Mouse (Mus musculus) hindbrain, embryonic 16.5 days (tissue): ENCODE measurements around the gene Lpin1. TPM values are rescaled to one million over a fixed set of nuclear protein-coding genes. Genes with fewer than 3 reads are reported as not detected.

Source experiments
- ATAC-seq: fragments of 200-750 bp; cut with Nextera tagmentation; 2 replicates; pipeline ENCODE4 v1.8.0; 2017; ENCODE audit warnings: moderate TSS enrichment, moderate library complexity
- H3K27ac ChIP-seq: fragments of 300-500 bp; sonication (generic); 2 replicates; pipeline ENCODE4 v1.5.1; 2014; ENCODE audit warnings: low read depth, mild to moderate bottlenecking, control low read depth, low read length, moderate library complexity
- H3K27me3 ChIP-seq: fragments of 300-500 bp; sonication (generic); replicated peaks from 2 replicates; pipeline ENCODE4 v1.6.1; 2014; ENCODE audit warnings: low read length; ENCODE audit not compliant: control insufficient read depth, insufficient read depth
- H3K36me3 ChIP-seq: fragments of 300-500 bp; sonication (generic); 2 replicates; pipeline ENCODE4 v1.6.1; 2014; ENCODE audit warnings: mild to moderate bottlenecking, low read length, moderate library complexity, mixed read lengths; ENCODE audit not compliant: control insufficient read depth, insufficient read depth
- H3K4me1 ChIP-seq: fragments of 300-500 bp; sonication (generic); 2 replicates; pipeline ENCODE4 v1.6.1; 2014; ENCODE audit warnings: low read depth, low read length; ENCODE audit not compliant: control insufficient read depth, insufficient read depth
- H3K4me2 ChIP-seq: fragments of 300-500 bp; sonication (generic); 2 replicates; pipeline ENCODE4 v1.6.1; 2014; ENCODE audit warnings: mild to moderate bottlenecking, low read length, control low read depth, moderate library complexity
- H3K4me3 ChIP-seq: fragments of 300-500 bp; sonication (generic); 2 replicates; pipeline ENCODE4 v1.5.1; 2014; ENCODE audit warnings: mild to moderate bottlenecking, low read length, control low read depth, moderate library complexity
- H3K9ac ChIP-seq: fragments of 300-500 bp; sonication (generic); 2 replicates; pipeline ENCODE4 v1.6.1; 2014; ENCODE audit warnings: low read depth, mild to moderate bottlenecking, control low read depth, low read length, moderate library complexity
- H3K9me3 ChIP-seq: fragments of 300-500 bp; sonication (generic); 2 replicates; pipeline ENCODE4 v1.6.1; 2014; ENCODE audit warnings: mild to moderate bottlenecking, low read length, moderate library complexity; ENCODE audit not compliant: control insufficient read depth
- WGBS: fragments of 180-500 bp; shearing (Covaris S2); extraction: QIAGEN DNeasy Blood & Tissue Kit; methylation state at CpG from one replicate; pipeline ENCODE4 v1.1.7; 2014; 5-methylcytosine and 5-hydroxymethylcytosine counted together
- polyA plus RNA-seq: library from polyadenylated mRNA; unstranded; fragments of >200 nt; fragmentation: Nextera tagmentation; extraction: Ambion mirVana; gene quantifications from 2 replicates; pipeline ENCODE4 v1.2.1, GENCODE M21; 2015

The Lpin1 gene
- polyA plus RNA-seq, 1 experiment from 2014 or later: 14.8 TPM

GRCm38 (mm10) chr12:16587111-16587510 is 23.7 kb downstream of the Lpin1 start:
- no peak overlapping the region for H3K9ac ChIP-seq
- no peak overlapping the region for H3K27ac ChIP-seq
- H3K4me3 ChIP-seq: no peak overlapping the region
- no peaks in the 10 kb centered on the region for H3K27me3 ChIP-seq
- no peaks in the 10 kb centered on the region for H3K36me3 ChIP-seq
- H3K4me2 ChIP-seq: peak overlapping the region; percentile 65
- H3K9me3 ChIP-seq: no peaks in the 10 kb centered on the region
- no peak for ATAC-seq
- 67% methylated on average over 2 of the region's 2 CpGs for WGBS
- peaks cover 41% of the 10 kb centered on the region for H3K4me1 ChIP-seq

GRCm38 (mm10) chr12:16584964-16585363 is 25.8 kb downstream of the Lpin1 start:
- peaks cover 32% of the 10 kb centered on the region for H3K4me1 ChIP-seq
- no peaks in the 10 kb centered on the region for H3K36me3 ChIP-seq
- no peaks in the 10 kb centered on the region for H3K27me3 ChIP-seq
- no peak overlapping the region for H3K27ac ChIP-seq
- H3K4me2 ChIP-seq: no peak overlapping the region
- H3K9ac ChIP-seq: no peak overlapping the region
- WGBS: 73% methylated on average over 3 of the region's 3 CpGs
- H3K9me3 ChIP-seq: no peaks in the 10 kb centered on the region
- no peak for ATAC-seq
- H3K4me3 ChIP-seq: no peak overlapping the region

GRCm38 (mm10) chr12:16584035-16584682 is 26.6 kb downstream of the Lpin1 start:
- Histone ChIP-seq H3K27me3 (no peaks in the 10 kb centered on the region), H3K27ac (no peak overlapping the region), H3K36me3 (no peaks in the 10 kb centered on the region), H3K4me2 (no peak overlapping the region), H3K9me3 (no peaks in the 10 kb centered on the region), H3K4me3 (no peak overlapping the region), H3K9ac (no peak overlapping the region), H3K4me1 (peaks cover 30% of the 10 kb centered on the region)
- WGBS: 64% methylated on average over 14 of the region's 14 CpGs
- ATAC-seq: no peak

GRCm38 (mm10) chr12:16583313-16583712 is 27.5 kb downstream of the Lpin1 start:
- peaks cover 29% of the 10 kb centered on the region for H3K4me1 ChIP-seq
- no peak overlapping the region for H3K9ac ChIP-seq
- no peak overlapping the region for H3K4me3 ChIP-seq
- H3K27me3 ChIP-seq: no peaks in the 10 kb centered on the region
- ATAC-seq: no peak
- no peaks in the 10 kb centered on the region for H3K36me3 ChIP-seq
- H3K27ac ChIP-seq: no peak overlapping the region
- 87% methylated on average over 3 of the region's 3 CpGs for WGBS
- no peak overlapping the region for H3K4me2 ChIP-seq
- no peaks in the 10 kb centered on the region for H3K9me3 ChIP-seq

- no peaks in the 10 kb centered on the region for H3K27me3 ChIP-seq
- WGBS: 69% methylated on average over 9 of the region's 9 CpGs
- no peak for ATAC-seq
- H3K4me2 ChIP-seq: no peak overlapping the region
- H3K27ac ChIP-seq: no peak overlapping the region
- no peak overlapping the region for H3K4me3 ChIP-seq
- no peak overlapping the region; the same call in 1 of the 2 replicates for H3K9ac ChIP-seq
- H3K4me1 ChIP-seq: peaks cover 14% of the 10 kb centered on the region
- no peaks in the 10 kb centered on the region for H3K9me3 ChIP-seq
- peaks cover 2% of the 10 kb centered on the region; the same call in 1 of the 2 replicates for H3K36me3 ChIP-seq
These were observed 30.5 kb downstream of the Lpin1 start for GRCm38 (mm10) chr12:16580306-16580705.

- ATAC-seq: peak; percentile 86
- Histone ChIP-seq H3K36me3 (peaks cover 11% of the 10 kb centered on the region), H3K4me1 (peaks cover 8% of the 10 kb centered on the region; the same call in 1 of the 2 replicates), H3K9ac (no peak overlapping the region), H3K27ac (peak overlapping the region; percentile 64), H3K4me3 (no peak overlapping the region), H3K27me3 (no peaks in the 10 kb centered on the region), H3K9me3 (no peaks in the 10 kb centered on the region), H3K4me2 (no peak overlapping the region)
- WGBS: 46% methylated on average over 9 of the region's 9 CpGs
These were observed 33.0 kb downstream of the Lpin1 start for GRCm38 (mm10) chr12:16577665-16578233.

GRCm38 (mm10) chr12:16571278-16571677 is 39.5 kb downstream of the Lpin1 start:
- ATAC-seq: no peak
- no peak overlapping the region for H3K9ac ChIP-seq
- WGBS: 86% methylated on average over 10 of the region's 10 CpGs
- H3K4me1 ChIP-seq: no peaks in the 10 kb centered on the region
- H3K9me3 ChIP-seq: no peaks in the 10 kb centered on the region
- peaks cover 28% of the 10 kb centered on the region for H3K36me3 ChIP-seq
- H3K27ac ChIP-seq: no peak overlapping the region
- H3K27me3 ChIP-seq: no peaks in the 10 kb centered on the region
- H3K4me2 ChIP-seq: no peak overlapping the region
- H3K4me3 ChIP-seq: no peak overlapping the region

GRCm38 (mm10) chr12:16570371-16571060 is 40.2 kb downstream of the Lpin1 start:
- no peaks in the 10 kb centered on the region for H3K9me3 ChIP-seq
- no peak overlapping the region for H3K27ac ChIP-seq
- no peak overlapping the region for H3K4me3 ChIP-seq
- no peaks in the 10 kb centered on the region for H3K4me1 ChIP-seq
- no peak overlapping the region for H3K9ac ChIP-seq
- no peak overlapping the region for H3K4me2 ChIP-seq
- H3K36me3 ChIP-seq: peaks cover 30% of the 10 kb centered on the region
- H3K27me3 ChIP-seq: no peaks in the 10 kb centered on the region
- ATAC-seq: no peak
- 95% methylated on average over 10 of the region's 10 CpGs for WGBS

- no peak overlapping the region for H3K4me3 ChIP-seq
- no peaks in the 10 kb centered on the region for H3K9me3 ChIP-seq
- peaks cover 25% of the 10 kb centered on the region for H3K36me3 ChIP-seq
- peak overlapping the region; percentile 19; the same call in 1 of the 2 replicates for H3K27ac ChIP-seq
- no peaks in the 10 kb centered on the region for H3K4me1 ChIP-seq
- H3K4me2 ChIP-seq: no peak overlapping the region
- ATAC-seq: peak; percentile 58
- H3K9ac ChIP-seq: no peak overlapping the region
- 64% methylated on average over 11 of the region's 11 CpGs for WGBS
- H3K27me3 ChIP-seq: no peaks in the 10 kb centered on the region
These were observed 41.7 kb downstream of the Lpin1 start for GRCm38 (mm10) chr12:16568936-16569650.
